ENCODE assay signal across 8 mouse cellular contexts in the genomic region with DNA sequence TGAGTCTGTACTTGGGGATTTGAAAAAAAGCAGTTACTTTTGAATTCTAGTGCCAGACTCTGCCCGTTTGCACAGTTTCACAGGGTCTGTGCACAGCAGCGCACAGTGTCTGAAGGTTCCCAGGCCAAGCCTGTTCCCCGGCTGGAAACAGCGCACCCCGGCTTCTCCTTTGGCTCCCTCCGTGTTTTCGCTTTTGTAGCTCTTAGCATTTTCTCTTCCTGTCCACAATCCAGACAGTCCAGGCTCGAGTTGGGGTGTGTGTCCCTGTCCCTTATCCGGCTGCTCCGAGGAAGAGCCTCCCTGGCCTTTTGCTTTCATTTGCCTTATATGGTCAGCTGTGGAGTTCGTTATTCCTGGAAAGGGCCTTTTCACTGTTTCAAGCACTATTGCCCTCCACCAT.
DNase-seq lines count a peak whose midpoint lies in the region; ATAC-seq lines count a peak whose summit lies in the region.

No protein-coding gene starts in this region.

- no peak overlapping the region for H3K4me3 ChIP-seq in embryonic facial prominence, embryonic 10.5 days
- H3K4me3 ChIP-seq in limb, embryonic 15.5 days = no peak overlapping the region
- no peak overlapping the region for H3K4me3 ChIP-seq in neural tube, embryonic 15.5 days (replicated peaks)
- H3K4me3 ChIP-seq in forebrain, embryonic 13.5 days = no peak overlapping the region

- 0 out of 2 replicates have a peak overlapping the region, but pooled peaks have one; percentile 1 for H3K9ac ChIP-seq in limb, embryonic 15.5 days
- no peak overlapping the region for H3K9ac ChIP-seq in neural tube, embryonic 15.5 days (replicated peaks)
- no peak overlapping the region for H3K9ac ChIP-seq in forebrain, embryonic 13.5 days

- ATAC-seq in cerebellum, adult (ENCODE audit: insufficient number of reproducible peaks, low FRiP score, low TSS enrichment) = no peak
- no peak for ATAC-seq in limb, embryonic 15.5 days (ENCODE audit: insufficient number of reproducible peaks, low FRiP score, low TSS enrichment, low read depth)
- no peak for ATAC-seq in neural tube, embryonic 15.5 days (ENCODE audit: low FRiP score)
- no peak for ATAC-seq in forebrain, embryonic 13.5 days

- H3K4me2 ChIP-seq in limb, embryonic 15.5 days = peak overlapping the region; percentile 33
- H3K4me2 ChIP-seq in neural tube, embryonic 15.5 days = no peak overlapping the region
- H3K4me2 ChIP-seq in forebrain, embryonic 13.5 days = no peak overlapping the region

- H3K9me3 ChIP-seq in embryonic facial prominence, embryonic 10.5 days = no peaks in the 10 kb centered on the region
- H3K9me3 ChIP-seq in limb, embryonic 15.5 days = no peaks in the 10 kb centered on the region
- no peaks in the 10 kb centered on the region for H3K9me3 ChIP-seq in neural tube, embryonic 15.5 days (replicated peaks)
- no peaks in the 10 kb centered on the region for H3K9me3 ChIP-seq in forebrain, embryonic 13.5 days (replicated peaks)

- no peaks in the 10 kb centered on the region for H3K36me3 ChIP-seq in embryonic facial prominence, embryonic 10.5 days (replicated peaks)
- H3K36me3 ChIP-seq in limb, embryonic 15.5 days = no peaks in the 10 kb centered on the region
- H3K36me3 ChIP-seq in neural tube, embryonic 15.5 days = no peaks in the 10 kb centered on the region
- no peaks in the 10 kb centered on the region for H3K36me3 ChIP-seq in forebrain, embryonic 13.5 days (ENCODE audit: poor library complexity, severe bottlenecking)

- DNase-seq in cerebellum, adult 9-11 months = peak; percentile 10
- no peak for DNase-seq in embryonic facial prominence, embryonic 10.5 days (ENCODE audit: low spot score)
- peak; percentile 72 to 73 for DNase-seq in heart, postnatal 10 days
- no peak for DNase-seq in layer of hippocampus, adult 11-12 months (ENCODE audit: low spot score)

- H3K27ac ChIP-seq in embryonic facial prominence, embryonic 10.5 days (replicated peaks) = peak overlapping the region; percentile 31
- H3K27ac ChIP-seq in limb, embryonic 15.5 days = peak overlapping the region; percentile 61; the same call in 1 of the 2 replicates
- H3K27ac ChIP-seq in neural tube, embryonic 15.5 days (replicated peaks) = 0 out of 2 replicates have a peak overlapping the region, but pooled peaks have one; percentile 24
- no peak overlapping the region for H3K27ac ChIP-seq in forebrain, embryonic 13.5 days

- H3K4me1 ChIP-seq in embryonic facial prominence, embryonic 10.5 days = peaks cover 48% of the 10 kb centered on the region
- peaks cover 20% of the 10 kb centered on the region for H3K4me1 ChIP-seq in limb, embryonic 15.5 days
- peaks cover 19% of the 10 kb centered on the region for H3K4me1 ChIP-seq in neural tube, embryonic 15.5 days
- H3K4me1 ChIP-seq in forebrain, embryonic 13.5 days = peaks cover 6% of the 10 kb centered on the region

- intact Hi-C loops in heart, postnatal 10 days (cut with DNase I) = loop anchor here (1.0 to 2.0 kb wide), 2 partner anchors 21 to 93 kb away; partner anchors contain the start of gene Itpr1

- no peaks in the 10 kb centered on the region for H3K27me3 ChIP-seq in embryonic facial prominence, embryonic 10.5 days (replicated peaks; ENCODE audit: low read depth, poor library complexity, severe bottlenecking)
- H3K27me3 ChIP-seq in limb, embryonic 15.5 days = no peaks in the 10 kb centered on the region
- H3K27me3 ChIP-seq in neural tube, embryonic 15.5 days (replicated peaks) = no peaks in the 10 kb centered on the region
- H3K27me3 ChIP-seq in forebrain, embryonic 13.5 days = no peaks in the 10 kb centered on the region

- 53% methylated on average over 11 of the region's 11 CpGs for WGBS in embryonic facial prominence, embryonic 10.5 days
- WGBS in limb, embryonic 15.5 days = 39% methylated on average over 11 of the region's 11 CpGs
- WGBS in neural tube, embryonic 15.5 days = 68% methylated on average over 11 of the region's 11 CpGs
- WGBS in forebrain, embryonic 13.5 days = 62% methylated on average over 11 of the region's 11 CpGs

Comparison
In these comparisons a context has a peak if more than half of its experiments do, and no peak if none do; other contexts are left out.
1. DNase-seq: peak in cerebellum, adult 9-11 months (single experiment) and heart, postnatal 10 days (2 of 2); none in embryonic facial prominence, embryonic 10.5 days (single experiment) and layer of hippocampus, adult 11-12 months (single experiment).